Mouse (Mus musculus) MN1 (cell line): ENCODE data around the gene Tcf7l2.

Experiments used
- DNase-seq: peaks from one replicate; pipeline ENCODE4 v3.0.0-alpha.2; 2016; ENCODE audit warnings: low spot score

The Tcf7l2 gene

GRCm38 (mm10) chr19:55832122-55832521, 90.5 kb downstream of the Tcf7l2 start:
- DNase-seq = no peak

GRCm38 (mm10) chr19:55833807-55834385, 92.3 kb downstream of the Tcf7l2 start:
- DNase-seq = no peak

DNA sequence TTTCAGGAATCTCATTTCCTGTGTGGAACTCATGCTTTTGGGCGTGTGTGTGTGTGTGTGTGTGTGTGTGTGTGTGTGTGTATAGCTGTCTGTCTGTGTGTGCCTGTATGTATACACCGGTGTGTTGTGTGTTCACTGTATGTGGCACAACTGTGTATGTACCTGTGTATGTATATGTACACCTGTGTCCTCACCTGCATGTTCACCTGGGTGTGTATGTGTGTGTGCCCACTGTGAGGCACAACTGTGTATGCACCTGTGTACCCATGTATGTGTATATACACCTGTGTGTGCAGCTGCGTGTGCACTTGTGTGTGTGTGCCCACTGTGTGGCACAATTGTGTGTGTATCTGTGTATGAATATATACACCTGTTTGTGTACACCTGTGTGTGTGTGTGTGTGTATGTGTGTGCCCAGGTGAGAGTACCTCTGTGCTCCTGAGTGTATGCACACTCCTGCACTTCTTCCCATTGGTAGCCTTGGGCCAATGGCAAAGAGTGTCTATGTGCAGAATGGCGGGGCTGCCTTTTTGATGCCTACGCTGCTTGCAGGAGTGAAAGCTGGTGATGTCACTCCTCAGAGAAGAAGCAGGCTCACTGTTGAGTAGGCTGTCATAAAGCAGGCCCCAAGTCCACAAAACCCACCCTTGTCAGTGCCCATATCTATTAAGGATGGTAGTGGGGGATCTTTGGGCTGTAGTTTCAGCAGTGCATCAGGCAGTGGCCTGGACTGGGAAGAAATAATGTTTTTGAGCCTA, 95.5 kb downstream of the Tcf7l2 start:
- DNase-seq = no peak

- DNase-seq = no peak
Observed at GRCm38 (mm10) chr19:55837924-55838323, 96.3 kb downstream of the Tcf7l2 start.

GRCm38 (mm10) chr19:55838389-55839035, 96.9 kb downstream of the Tcf7l2 start:
- DNase-seq = no peak

GRCm38 (mm10) chr19:55839036-55839555, 97.5 kb downstream of the Tcf7l2 start:
- no peak for DNase-seq

GRCm38 (mm10) chr19:55840499-55841121, 99.0 kb downstream of the Tcf7l2 start:
- DNase-seq = no peak

DNA sequence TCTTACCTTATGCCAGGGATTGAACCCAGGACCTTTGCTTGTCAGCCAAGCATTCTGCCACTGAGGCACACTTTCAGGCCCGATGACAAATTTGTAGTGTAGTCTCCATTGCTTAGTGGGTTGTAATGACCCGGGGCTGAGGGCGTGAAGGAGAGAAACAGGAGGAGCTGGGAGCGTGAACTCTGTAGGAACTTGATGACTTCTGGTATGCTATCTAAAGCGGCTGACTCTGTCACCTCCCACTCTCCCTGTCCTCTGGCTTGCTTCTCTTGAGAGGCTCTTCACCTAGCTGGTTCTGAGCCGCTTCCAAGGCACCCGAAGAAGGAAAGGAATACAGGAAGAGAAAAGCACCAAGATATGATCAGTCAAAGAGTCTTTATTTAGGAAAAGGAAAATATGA, 100.4 kb downstream of the Tcf7l2 start:
- DNase-seq = no peak

GRCm38 (mm10) chr19:55843111-55843887, 101.7 kb downstream of the Tcf7l2 start:
- DNase-seq = no peak

- DNase-seq = no peak
Observed at GRCm38 (mm10) chr19:55845702-55846101, 104.1 kb downstream of the Tcf7l2 start.

DNA sequence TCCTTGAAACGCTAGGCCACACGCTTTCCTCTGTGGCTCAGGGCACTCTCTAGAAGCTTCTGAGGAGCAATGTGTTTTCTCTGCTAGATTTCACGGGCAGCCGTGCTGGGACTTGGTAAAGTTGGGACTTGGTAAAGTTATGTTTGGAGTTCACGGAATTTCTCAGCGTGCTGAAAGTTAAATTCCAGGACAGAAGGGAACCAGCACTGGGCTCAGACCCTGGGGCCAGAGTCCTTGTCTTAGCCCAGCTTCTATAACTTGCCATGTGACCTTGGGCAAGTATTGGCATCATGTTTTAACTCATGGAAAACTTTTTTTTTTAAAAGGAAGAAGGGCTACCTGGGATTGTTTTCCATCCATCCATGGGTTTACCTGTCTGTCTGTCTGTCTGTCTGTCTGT, 104.6 kb downstream of the Tcf7l2 start:
- DNase-seq = no peak

GRCm38 (mm10) chr19:55847043-55847442, 105.4 kb downstream of the Tcf7l2 start:
- DNase-seq = no peak

DNA sequence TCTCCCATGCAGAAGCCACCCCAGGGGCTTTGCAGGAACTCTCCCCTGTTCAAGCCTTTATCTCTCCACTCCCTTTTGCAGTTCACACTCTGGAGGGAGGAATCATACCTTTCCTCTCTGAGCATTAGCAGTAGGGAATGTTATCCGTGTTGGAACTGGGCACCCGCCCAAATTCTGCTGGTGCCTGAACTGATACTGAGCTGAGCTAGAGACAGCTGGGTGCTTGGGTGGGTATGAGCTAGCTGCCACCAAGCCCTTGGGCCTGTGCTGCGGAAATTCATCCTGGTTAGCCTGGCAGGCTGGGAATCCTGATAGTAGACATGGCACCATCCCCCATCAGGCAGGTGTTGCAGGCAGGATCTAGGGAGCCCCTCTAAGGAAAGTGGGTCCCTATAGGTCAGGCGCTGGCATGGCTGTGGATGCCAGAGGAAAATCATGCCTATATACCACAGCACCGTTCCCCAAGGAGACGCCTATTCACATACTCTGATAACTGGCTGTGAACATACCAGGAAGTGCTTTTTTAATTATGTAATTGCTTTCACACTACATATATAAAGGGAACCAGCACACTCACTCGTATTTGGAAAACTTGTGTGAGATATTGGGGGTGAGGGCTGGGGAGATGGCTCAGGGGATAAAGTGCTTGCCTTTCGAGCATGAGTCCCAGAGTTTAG, 108.9 kb downstream of the Tcf7l2 start:
- DNase-seq = no peak

- DNase-seq = peak; percentile 13
Observed at GRCm38 (mm10) chr19:55851498-55852324, 110.1 kb downstream of the Tcf7l2 start.

DNA sequence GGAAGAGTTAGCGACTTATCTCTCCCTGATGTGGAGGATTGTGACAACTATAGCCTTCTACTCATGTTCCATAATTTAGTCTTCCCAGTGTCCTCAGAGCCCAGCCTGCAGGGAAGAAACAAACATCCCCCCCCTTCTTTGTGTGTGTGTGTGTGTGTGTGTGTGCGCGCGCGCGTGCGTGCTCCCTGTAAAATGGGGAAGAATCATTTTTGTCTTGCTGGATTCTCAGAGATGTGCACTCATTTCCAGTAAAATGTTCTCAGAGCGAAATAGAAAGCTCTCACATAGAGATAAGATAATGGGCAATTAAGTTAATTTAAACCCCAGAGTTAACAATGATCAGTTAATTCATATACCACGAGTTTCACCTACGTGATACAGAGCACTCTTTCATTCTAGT, 112.8 kb downstream of the Tcf7l2 start:
- DNase-seq = no peak

GRCm38 (mm10) chr19:55855571-55855970, 114.0 kb downstream of the Tcf7l2 start:
- DNase-seq = no peak

- no peak for DNase-seq
Observed at GRCm38 (mm10) chr19:55857328-55857727, 115.7 kb downstream of the Tcf7l2 start.

DNA sequence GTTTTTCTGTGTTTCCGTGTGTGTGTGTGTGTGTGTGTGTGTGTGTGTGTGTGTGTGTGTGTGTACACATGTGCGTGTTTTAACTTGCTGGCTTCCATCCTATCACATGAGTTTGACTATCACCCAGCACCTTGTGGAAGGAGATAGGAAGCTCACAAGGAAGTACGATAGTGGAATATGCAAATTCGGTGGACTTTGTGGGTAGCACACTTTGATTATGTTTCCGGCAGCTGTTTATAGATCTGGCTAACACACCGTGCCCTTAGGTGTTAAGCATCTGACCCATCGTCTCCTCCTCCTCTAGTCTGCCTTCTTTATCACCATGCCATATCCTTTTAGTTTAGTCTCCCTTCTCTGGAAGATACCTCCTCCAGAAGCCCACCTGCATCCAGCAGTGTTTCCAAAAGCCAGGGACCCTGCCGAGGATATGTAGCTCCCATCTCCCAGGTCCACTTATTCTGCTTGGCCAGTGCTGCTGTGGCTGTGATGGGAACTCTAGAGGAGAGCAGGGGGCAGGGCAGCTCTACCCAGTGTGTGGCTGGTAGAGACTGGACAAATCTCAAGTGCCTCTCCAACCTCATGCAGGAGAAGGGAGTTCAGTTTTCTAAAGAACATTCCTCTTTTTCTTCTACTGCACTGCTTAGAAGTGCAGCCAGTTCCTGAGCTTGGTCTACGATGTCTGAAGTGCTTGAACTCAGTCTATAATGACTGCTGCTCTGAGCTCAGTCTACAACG, 118.6 kb downstream of the Tcf7l2 start:
- DNase-seq = no peak

- no peak for DNase-seq
Observed at GRCm38 (mm10) chr19:55861746-55862145, 120.1 kb downstream of the Tcf7l2 start.

GRCm38 (mm10) chr19:55862559-55862958, 120.9 kb downstream of the Tcf7l2 start:
- no peak for DNase-seq
